Mouse (Mus musculus) lung, embryonic 14.5 days (tissue): Measurements from ENCODE around the gene Osbpl5. TPM values are rescaled to one million over a fixed set of nuclear protein-coding genes. Genes with fewer than 3 reads are reported as not detected.

Experiments used
- ATAC-seq: fragments of 200-750 bp; cut with Nextera tagmentation; 2 replicates; pipeline ENCODE4 v1.8.0; 2017; ENCODE audit warnings: mild to moderate bottlenecking, moderate TSS enrichment, moderate library complexity; ENCODE audit not compliant: insufficient read depth
- DNase-seq: peaks from one replicate; pipeline ENCODE4 v3.0.0-alpha.2; 2015
- H3K27ac ChIP-seq: fragments of 300-500 bp; sonication (generic); 2 replicates; pipeline ENCODE4 v1.5.1; 2014; ENCODE audit warnings: low read depth, mild to moderate bottlenecking, moderate library complexity
- H3K27me3 ChIP-seq: fragments of 300-500 bp; sonication (generic); 2 replicates; pipeline ENCODE4 v1.6.1; 2014; ENCODE audit warnings: low read length, control low read depth; ENCODE audit not compliant: insufficient read depth
- H3K36me3 ChIP-seq: fragments of 300-500 bp; sonication (generic); 2 replicates; pipeline ENCODE4 v1.6.1; 2014; ENCODE audit warnings: control low read depth; ENCODE audit not compliant: insufficient read depth
- H3K4me1 ChIP-seq: fragments of 300-500 bp; sonication (generic); 2 replicates; pipeline ENCODE4 v1.6.1; 2014; ENCODE audit warnings: antibody characterized with exemption, control low read depth; ENCODE audit not compliant: insufficient read depth
- H3K4me2 ChIP-seq: fragments of 300-500 bp; sonication (generic); 2 replicates; pipeline ENCODE4 v1.6.1; 2014; ENCODE audit warnings: mild to moderate bottlenecking
- H3K4me3 ChIP-seq: fragments of 300-500 bp; sonication (generic); 2 replicates; pipeline ENCODE4 v1.5.1; 2014; ENCODE audit warnings: low read depth, low read length
- H3K9ac ChIP-seq: fragments of 300-500 bp; sonication (generic); 2 replicates; pipeline ENCODE4 v1.6.1; 2014
- H3K9me3 ChIP-seq: fragments of 300-500 bp; sonication (generic); 2 replicates; pipeline ENCODE4 v1.6.1; 2016; ENCODE audit warnings: low read depth, low read length, control low read depth
- CTCF ChIP-seq: IDR thresholded peaks from 2 replicates; pipeline ENCODE4 v1.5.1; 2016; ENCODE audit warnings: antibody characterized with exemption, low read depth
- WGBS: fragments of 180-500 bp; shearing (Covaris S2); extraction: QIAGEN DNeasy Blood & Tissue Kit; methylation state at CpG from one replicate; pipeline ENCODE4 v1.1.7; 2014; 5-methylcytosine and 5-hydroxymethylcytosine counted together
- polyA plus RNA-seq: library from polyadenylated mRNA; unstranded; fragments of >200 nt; fragmentation: Nextera tagmentation; extraction: Ambion mirVana; gene quantifications from 2 replicates; pipeline ENCODE4 v1.2.1, GENCODE M21; 2014

Osbpl5 gene
- polyA plus RNA-seq, 1 experiment from 2014 or later: 34.2 TPM

GRCm38 (mm10) chr7:143792336-143792985, 35.7 kb upstream of the Osbpl5 start:
- Histone ChIP-seq H3K4me1 (no peaks in the 10 kb centered on the region), H3K9ac (no peak overlapping the region), H3K27me3 (no peaks in the 10 kb centered on the region), H3K4me3 (no peak overlapping the region), H3K27ac (no peak overlapping the region), H3K4me2 (no peak overlapping the region), H3K36me3 (peaks cover 19% of the 10 kb centered on the region; the same call in 1 of the 2 replicates), H3K9me3 (no peaks in the 10 kb centered on the region)
- 69% methylated on average over 6 of the region's 6 CpGs for WGBS
- no peak for TF ChIP-seq CTCF
- no peak for ATAC-seq
- DNase-seq: no peak

- Histone ChIP-seq H3K4me3 (peak within 1 kb of the TSS; percentile 38), H3K4me2 (peak within 1 kb of the TSS; percentile 65), H3K27ac (peak within 1 kb of the TSS; percentile 42; the same call in 1 of the 2 replicates), H3K36me3 (no peaks in the 10 kb centered on the region), H3K27me3 (no peaks in the 10 kb centered on the region), H3K9me3 (no peaks in the 10 kb centered on the region), H3K4me1 (peaks cover 4% of the 10 kb centered on the region; the same call in 1 of the 2 replicates), H3K9ac (peak within 1 kb of the TSS; percentile 37)
- no peak for TF ChIP-seq CTCF
- peak; percentile 87 for DNase-seq
- ATAC-seq: peak; percentile 94
- 3% methylated on average over 21 of the region's 21 CpGs for WGBS
Observed at GRCm38 (mm10) chr7:143783996-143784829, 27.4 kb upstream of the Osbpl5 start, which contains the start of gene Mrgpre. Gene Mrgpre (minus strand): TSS chr7:143784500.

- Histone ChIP-seq H3K9me3 (no peaks in the 10 kb centered on the region), H3K27ac (peak overlapping the region; percentile 42; the same call in 1 of the 2 replicates), H3K9ac (peak overlapping the region; percentile 37; the same call in 1 of the 2 replicates), H3K27me3 (no peaks in the 10 kb centered on the region), H3K4me3 (peak overlapping the region; percentile 38), H3K4me1 (peaks cover 4% of the 10 kb centered on the region; the same call in 1 of the 2 replicates), H3K4me2 (peak overlapping the region; percentile 65), H3K36me3 (no peaks in the 10 kb centered on the region)
- no peak for DNase-seq
- ATAC-seq: peak; percentile 68
- TF ChIP-seq CTCF: no peak
- 10% methylated on average over 6 of the region's 6 CpGs for WGBS
Observed at GRCm38 (mm10) chr7:143783378-143783995, 26.7 kb upstream of the Osbpl5 start.

DNA sequence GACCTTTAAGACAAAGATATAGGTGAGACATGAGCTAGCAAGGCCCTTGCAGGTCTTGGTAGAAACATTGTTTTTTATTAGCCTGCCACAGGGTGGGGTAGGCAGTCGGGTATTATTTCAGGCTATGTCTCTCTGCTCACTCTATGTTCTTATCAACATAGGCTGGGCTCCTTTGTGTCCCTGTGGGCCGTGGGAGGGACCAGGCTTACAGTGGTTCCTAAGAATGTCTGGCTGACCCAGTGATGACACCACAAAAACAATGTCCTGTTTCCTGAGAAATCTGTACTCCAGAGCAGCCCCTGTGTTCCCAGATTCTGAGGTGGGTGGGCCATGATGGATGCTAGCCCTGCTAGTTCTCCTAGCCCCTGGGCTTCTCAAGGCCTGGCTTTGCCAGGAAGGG, 20.6 kb upstream of the Osbpl5 start:
- 45% methylated on average over 2 of the region's 2 CpGs for WGBS
- Histone ChIP-seq H3K9me3 (no peaks in the 10 kb centered on the region), H3K4me2 (no peak overlapping the region), H3K9ac (no peak overlapping the region), H3K36me3 (no peaks in the 10 kb centered on the region), H3K27ac (no peak overlapping the region), H3K4me1 (no peaks in the 10 kb centered on the region), H3K4me3 (no peak overlapping the region), H3K27me3 (no peaks in the 10 kb centered on the region)
- ATAC-seq (no peak), DNase-seq (no peak)
- no peak for TF ChIP-seq CTCF

DNA sequence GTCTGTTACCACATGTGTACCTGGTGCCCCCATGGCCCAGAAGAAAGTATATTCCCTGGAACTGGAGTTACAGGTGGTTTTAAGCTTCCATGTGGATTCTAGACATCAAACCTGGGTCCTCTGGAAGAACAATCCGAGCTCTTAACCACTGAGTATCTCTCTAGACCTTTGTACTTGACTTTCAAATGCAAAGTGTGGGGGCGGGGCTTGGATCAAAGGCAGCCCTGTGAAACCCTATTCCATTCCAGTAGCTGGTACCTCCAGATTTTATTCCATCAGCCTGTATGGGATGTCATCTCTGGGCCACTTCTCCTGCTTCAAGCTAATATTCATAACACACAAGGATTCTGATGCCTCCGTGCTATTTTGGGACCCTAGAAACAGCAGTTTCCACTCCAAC, 19.4 kb upstream of the Osbpl5 start:
- Histone ChIP-seq H3K27ac (no peak overlapping the region), H3K36me3 (no peaks in the 10 kb centered on the region), H3K9me3 (no peaks in the 10 kb centered on the region), H3K4me1 (no peaks in the 10 kb centered on the region), H3K4me3 (no peak overlapping the region), H3K9ac (no peak overlapping the region), H3K27me3 (no peaks in the 10 kb centered on the region), H3K4me2 (no peak overlapping the region)
- TF ChIP-seq CTCF: no peak
- no peak for DNase-seq
- ATAC-seq: no peak
- 25% methylated on average over 3 of the region's 3 CpGs for WGBS

- Histone ChIP-seq H3K9me3 (no peaks in the 10 kb centered on the region), H3K36me3 (no peaks in the 10 kb centered on the region), H3K27ac (no peak overlapping the region), H3K4me3 (no peak overlapping the region), H3K4me2 (no peak overlapping the region), H3K27me3 (peaks cover 7% of the 10 kb centered on the region), H3K9ac (no peak overlapping the region), H3K4me1 (0 out of 2 replicates have a peak, but pooled peaks cover 4% of the 10 kb centered on the region)
- 14% methylated on average over 1 of the region's 1 CpGs for WGBS
- ATAC-seq: peak; percentile 81; the same call in 1 of the 2 replicates
- TF ChIP-seq CTCF: no peak
- DNase-seq: peak; percentile 67
Observed at GRCm38 (mm10) chr7:143769461-143769860, 12.7 kb upstream of the Osbpl5 start.
